Mouse (Mus musculus): ENCODE data around the gene Ndufaf2. TPM values are rescaled to one million over a fixed set of nuclear protein-coding genes. Genes with fewer than 3 reads are reported as not detected.

Gene Ndufaf2
- total RNA-seq, 2 experiments from 2014 or later = 24.2 to 25.1 TPM

GRCm38 (mm10) chr13:108044222-108044941 lies 114.0 kb downstream of the Ndufaf2 start, which contains the start of gene Smim15:
Smim15 (plus strand) TSS chr13:108044446.
- peak; percentile 92 to 93 for DNase-seq
- intact Hi-C loops (cut with DNase I) = loop anchor here (2.0 to 10.0 kb wide), 5 partner anchors 83 to 717 kb away; no protein-coding TSS in a partner anchor

GRCm38 (mm10) chr13:108043431-108044221 lies 114.8 kb downstream of the Ndufaf2 start:
- intact Hi-C loops (cut with DNase I) = loop anchor here (1.0 to 10.0 kb wide), 6 partner anchors 84 to 716 kb away; no protein-coding TSS in a partner anchor
- peak; percentile 46 to 64 for DNase-seq

GRCm38 (mm10) chr13:108041358-108041757 lies 117.1 kb downstream of the Ndufaf2 start:
- DNase-seq = peak; percentile 69 to 76

GRCm38 (mm10) chr13:108040451-108040850 lies 118.0 kb downstream of the Ndufaf2 start:
- intact Hi-C loops (cut with DNase I) = loop anchor here (2.0 to 10.0 kb wide), 5 partner anchors 87 to 713 kb away; no protein-coding TSS in a partner anchor
- DNase-seq = no peak

More at GRCm38 (mm10) chr13:108041358-108041757, 117.1 kb downstream of the Ndufaf2 start:
- intact Hi-C loops (cut with DNase I) = loop anchor here (1.0 to 10.0 kb wide), 6 partner anchors 86 to 714 kb away; no protein-coding TSS in a partner anchor

- DNase-seq = no peak
- intact Hi-C loops (cut with DNase I) = loop anchor here (2.0 to 10.0 kb wide), 5 partner anchors 87 to 713 kb away; no protein-coding TSS in a partner anchor
Observed at GRCm38 (mm10) chr13:108039902-108040301, 118.5 kb downstream of the Ndufaf2 start.

- intact Hi-C loops (cut with DNase I) = no loop called here
- DNase-seq = no peak
Observed at GRCm38 (mm10) chr13:108039375-108039774, 119.0 kb downstream of the Ndufaf2 start.

GRCm38 (mm10) chr13:108032789-108033188 lies 125.6 kb downstream of the Ndufaf2 start:
- intact Hi-C loops (cut with DNase I) = no loop called here
- no peak for DNase-seq

- intact Hi-C loops (cut with DNase I) = no loop called here
- DNase-seq = no peak
Observed at GRCm38 (mm10) chr13:108025802-108026201, 132.6 kb downstream of the Ndufaf2 start.

GRCm38 (mm10) chr13:108017349-108017748 lies 141.1 kb downstream of the Ndufaf2 start:
- intact Hi-C loops (cut with DNase I) = no loop called here
- DNase-seq = no peak

GRCm38 (mm10) chr13:108015166-108015565 lies 143.3 kb downstream of the Ndufaf2 start:
- DNase-seq = peak in 1 of 2 experiments; percentile 8
- intact Hi-C loops (cut with DNase I) = no loop called here

- intact Hi-C loops (cut with DNase I) = no loop called here
- DNase-seq = no peak
Observed at GRCm38 (mm10) chr13:108013839-108014238, 144.6 kb downstream of the Ndufaf2 start.

GRCm38 (mm10) chr13:108013110-108013509 lies 145.3 kb downstream of the Ndufaf2 start:
- intact Hi-C loops (cut with DNase I) = no loop called here
- no peak for DNase-seq

GRCm38 (mm10) chr13:108007861-108008260 lies 150.6 kb downstream of the Ndufaf2 start:
- intact Hi-C loops (cut with DNase I) = no loop called here
- no peak for DNase-seq

GRCm38 (mm10) chr13:107996301-107996700 lies 162.1 kb downstream of the Ndufaf2 start:
- intact Hi-C loops (cut with DNase I) = no loop called here
- DNase-seq = no peak

GRCm38 (mm10) chr13:107995211-107995610 lies 163.2 kb downstream of the Ndufaf2 start:
- DNase-seq = no peak
- intact Hi-C loops (cut with DNase I) = no loop called here

- intact Hi-C loops (cut with DNase I) = no loop called here
- DNase-seq = no peak
Observed at GRCm38 (mm10) chr13:107992573-107992972, 165.8 kb downstream of the Ndufaf2 start.

GRCm38 (mm10) chr13:107984641-107985040 lies 173.8 kb downstream of the Ndufaf2 start:
- DNase-seq = no peak
- intact Hi-C loops (cut with DNase I) = no loop called here

- intact Hi-C loops (cut with DNase I) = no loop called here
- DNase-seq = no peak
Observed at GRCm38 (mm10) chr13:107984186-107984585, 174.2 kb downstream of the Ndufaf2 start.

GRCm38 (mm10) chr13:107983231-107983847 lies 175.1 kb downstream of the Ndufaf2 start:
- no peak for DNase-seq
- intact Hi-C loops (cut with DNase I) = no loop called here

- intact Hi-C loops (cut with DNase I) = no loop called here
- DNase-seq = no peak
Observed at GRCm38 (mm10) chr13:107979461-107979860, 179.0 kb downstream of the Ndufaf2 start.

Measured in heart, postnatal 10 days (tissue).